Mouse (Mus musculus): ENCODE data around the gene Pgm1. TPM values are rescaled to one million over a fixed set of nuclear protein-coding genes. Genes with fewer than 3 reads are reported as not detected.

Gene Pgm1
- total and polyA plus RNA-seq, 2 experiments from 2014 or later, result 125 to 128 TPM

- peak; percentile 22 for DNase-seq (ENCODE audit: low spot score)
- H3K4me1 ChIP-seq (ENCODE audit: insufficient read depth, low read length), result 0 out of 2 replicates have a peak, but pooled peaks cover 3% of the 10 kb centered on the region
- peak; percentile 66; the same call in 1 of the 2 replicates for ATAC-seq
- H3K4me3 ChIP-seq (ENCODE audit: low read length), result no peak overlapping the region
- no peak overlapping the region for H3K9ac ChIP-seq (replicated peaks; ENCODE audit: low read length)
- no peak for TF ChIP-seq CTCF (IDR thresholded peaks at IDR 0.05; ENCODE audit: low read depth)
- H3K9me3 ChIP-seq (ENCODE audit: low read length), result no peaks in the 10 kb centered on the region
- 20% methylated on average over 5 of the region's 5 CpGs for WGBS
- H3K27me3 ChIP-seq (ENCODE audit: insufficient read depth, low read length), result no peaks in the 10 kb centered on the region
- H3K36me3 ChIP-seq (ENCODE audit: insufficient read depth, low read length), result peaks cover 10% of the 10 kb centered on the region
- no peak overlapping the region for H3K4me2 ChIP-seq (ENCODE audit: low read depth, low read length)
- H3K27ac ChIP-seq, result 0 out of 2 replicates have a peak overlapping the region, but pooled peaks have one; percentile 34
Observed at GRCm38 (mm10) chr4:99969328-99969727, 40.1 kb downstream of the Pgm1 start.

- Histone ChIP-seq H3K9me3 (ENCODE audit: low read length) (no peaks in the 10 kb centered on the region), H3K9ac (replicated peaks; ENCODE audit: low read length) (no peak overlapping the region), H3K27me3 (ENCODE audit: insufficient read depth, low read length) (no peaks in the 10 kb centered on the region), H3K4me3 (ENCODE audit: low read length) (no peak overlapping the region), H3K4me2 (ENCODE audit: low read depth, low read length) (no peak overlapping the region), H3K27ac (0 out of 2 replicates have a peak overlapping the region, but pooled peaks have one; percentile 34), H3K4me1 (ENCODE audit: insufficient read depth, low read length) (0 out of 2 replicates have a peak, but pooled peaks cover 3% of the 10 kb centered on the region), H3K36me3 (ENCODE audit: insufficient read depth, low read length) (peaks cover 10% of the 10 kb centered on the region)
- 52% methylated on average over 4 of the region's 4 CpGs for WGBS
- DNase-seq (ENCODE audit: low spot score) (peak; percentile 26), ATAC-seq (no peak)
- no peak for TF ChIP-seq CTCF (IDR thresholded peaks at IDR 0.05; ENCODE audit: low read depth)
Observed at GRCm38 (mm10) chr4:99970097-99970496, 40.9 kb downstream of the Pgm1 start.

GRCm38 (mm10) chr4:99972886-99973285 lies 43.7 kb downstream of the Pgm1 start:
- H3K4me3 ChIP-seq (ENCODE audit: low read length), result no peak overlapping the region
- H3K27ac ChIP-seq, result no peak overlapping the region
- DNase-seq (ENCODE audit: low spot score) (no peak), ATAC-seq (no peak)
- H3K4me2 ChIP-seq (ENCODE audit: low read depth, low read length), result no peak overlapping the region
- H3K4me1 ChIP-seq (ENCODE audit: insufficient read depth, low read length), result 0 out of 2 replicates have a peak, but pooled peaks cover 3% of the 10 kb centered on the region
- TF ChIP-seq CTCF (IDR thresholded peaks at IDR 0.05; ENCODE audit: low read depth), result no peak
- no peak overlapping the region for H3K9ac ChIP-seq (replicated peaks; ENCODE audit: low read length)
- H3K36me3 ChIP-seq (ENCODE audit: insufficient read depth, low read length), result peaks cover 10% of the 10 kb centered on the region
- no peaks in the 10 kb centered on the region for H3K27me3 ChIP-seq (ENCODE audit: insufficient read depth, low read length)
- WGBS, result 86% methylated on average over 6 of the region's 6 CpGs
- H3K9me3 ChIP-seq (ENCODE audit: low read length), result no peaks in the 10 kb centered on the region

GRCm38 (mm10) chr4:99973931-99974330 lies 44.7 kb downstream of the Pgm1 start:
- Histone ChIP-seq H3K27ac (peak overlapping the region; percentile 45; the same call in 1 of the 2 replicates), H3K4me2 (ENCODE audit: low read depth, low read length) (no peak overlapping the region), H3K4me1 (ENCODE audit: insufficient read depth, low read length) (0 out of 2 replicates have a peak, but pooled peaks cover 3% of the 10 kb centered on the region), H3K9ac (replicated peaks; ENCODE audit: low read length) (no peak overlapping the region), H3K9me3 (ENCODE audit: low read length) (no peaks in the 10 kb centered on the region), H3K27me3 (ENCODE audit: insufficient read depth, low read length) (no peaks in the 10 kb centered on the region), H3K36me3 (ENCODE audit: insufficient read depth, low read length) (peaks cover 10% of the 10 kb centered on the region), H3K4me3 (ENCODE audit: low read length) (no peak overlapping the region)
- WGBS, result 92% methylated on average over 1 of the region's 1 CpGs
- ATAC-seq, result peak; percentile 69
- peak; percentile 56 for DNase-seq (ENCODE audit: low spot score)
- no peak for TF ChIP-seq CTCF (IDR thresholded peaks at IDR 0.05; ENCODE audit: low read depth)

- 0 out of 2 replicates have a peak, but pooled peaks cover 3% of the 10 kb centered on the region for H3K4me1 ChIP-seq (ENCODE audit: insufficient read depth, low read length)
- no peaks in the 10 kb centered on the region for H3K27me3 ChIP-seq (ENCODE audit: insufficient read depth, low read length)
- no peak overlapping the region for H3K4me3 ChIP-seq (ENCODE audit: low read length)
- ATAC-seq, result peak; percentile 77
- no peak overlapping the region; the same call in 1 of the 2 replicates for H3K27ac ChIP-seq
- peak; percentile 58 for DNase-seq (ENCODE audit: low spot score)
- H3K9me3 ChIP-seq (ENCODE audit: low read length), result no peaks in the 10 kb centered on the region
- peaks cover 10% of the 10 kb centered on the region for H3K36me3 ChIP-seq (ENCODE audit: insufficient read depth, low read length)
- no peak overlapping the region for H3K4me2 ChIP-seq (ENCODE audit: low read depth, low read length)
- WGBS, result 47% methylated on average over 5 of the region's 5 CpGs
- TF ChIP-seq CTCF (IDR thresholded peaks at IDR 0.05; ENCODE audit: low read depth), result no peak
- no peak overlapping the region for H3K9ac ChIP-seq (replicated peaks; ENCODE audit: low read length)
Observed at GRCm38 (mm10) chr4:99974375-99974774, 45.2 kb downstream of the Pgm1 start.

- ATAC-seq (no peak), DNase-seq (ENCODE audit: low spot score) (no peak)
- H3K9me3 ChIP-seq (ENCODE audit: low read length), result no peaks in the 10 kb centered on the region
- H3K27me3 ChIP-seq (ENCODE audit: insufficient read depth, low read length), result no peaks in the 10 kb centered on the region
- H3K4me3 ChIP-seq (ENCODE audit: low read length), result no peak overlapping the region
- no peak overlapping the region for H3K4me2 ChIP-seq (ENCODE audit: low read depth, low read length)
- WGBS, result 81% methylated on average over 5 of the region's 5 CpGs
- peaks cover 9% of the 10 kb centered on the region; the same call in 1 of the 2 replicates for H3K36me3 ChIP-seq (ENCODE audit: insufficient read depth, low read length)
- no peak overlapping the region for H3K9ac ChIP-seq (replicated peaks; ENCODE audit: low read length)
- no peak overlapping the region for H3K27ac ChIP-seq
- no peaks in the 10 kb centered on the region for H3K4me1 ChIP-seq (ENCODE audit: insufficient read depth, low read length)
- no peak for TF ChIP-seq CTCF (IDR thresholded peaks at IDR 0.05; ENCODE audit: low read depth)
Observed at GRCm38 (mm10) chr4:99979326-99979725, 50.1 kb downstream of the Pgm1 start.

GRCm38 (mm10) chr4:99981216-99981615 lies 52.0 kb downstream of the Pgm1 start:
- H3K4me1 ChIP-seq (ENCODE audit: insufficient read depth, low read length), result no peaks in the 10 kb centered on the region
- H3K9ac ChIP-seq (replicated peaks; ENCODE audit: low read length), result no peak overlapping the region
- WGBS, result 93% methylated on average over 2 of the region's 2 CpGs
- H3K4me2 ChIP-seq (ENCODE audit: low read depth, low read length), result no peak overlapping the region
- TF ChIP-seq CTCF (IDR thresholded peaks at IDR 0.05; ENCODE audit: low read depth), result no peak
- H3K27me3 ChIP-seq (ENCODE audit: insufficient read depth, low read length), result no peaks in the 10 kb centered on the region
- ATAC-seq, result no peak
- DNase-seq (ENCODE audit: low spot score), result no peak
- no peak overlapping the region for H3K4me3 ChIP-seq (ENCODE audit: low read length)
- H3K27ac ChIP-seq, result no peak overlapping the region
- H3K36me3 ChIP-seq (ENCODE audit: insufficient read depth, low read length), result peaks cover 9% of the 10 kb centered on the region; the same call in 1 of the 2 replicates
- no peaks in the 10 kb centered on the region for H3K9me3 ChIP-seq (ENCODE audit: low read length)

Measured in hindbrain, postnatal 0 days (tissue).